Comparison of ENCODE assay signal across 13 mouse cellular contexts in the genomic region with DNA sequence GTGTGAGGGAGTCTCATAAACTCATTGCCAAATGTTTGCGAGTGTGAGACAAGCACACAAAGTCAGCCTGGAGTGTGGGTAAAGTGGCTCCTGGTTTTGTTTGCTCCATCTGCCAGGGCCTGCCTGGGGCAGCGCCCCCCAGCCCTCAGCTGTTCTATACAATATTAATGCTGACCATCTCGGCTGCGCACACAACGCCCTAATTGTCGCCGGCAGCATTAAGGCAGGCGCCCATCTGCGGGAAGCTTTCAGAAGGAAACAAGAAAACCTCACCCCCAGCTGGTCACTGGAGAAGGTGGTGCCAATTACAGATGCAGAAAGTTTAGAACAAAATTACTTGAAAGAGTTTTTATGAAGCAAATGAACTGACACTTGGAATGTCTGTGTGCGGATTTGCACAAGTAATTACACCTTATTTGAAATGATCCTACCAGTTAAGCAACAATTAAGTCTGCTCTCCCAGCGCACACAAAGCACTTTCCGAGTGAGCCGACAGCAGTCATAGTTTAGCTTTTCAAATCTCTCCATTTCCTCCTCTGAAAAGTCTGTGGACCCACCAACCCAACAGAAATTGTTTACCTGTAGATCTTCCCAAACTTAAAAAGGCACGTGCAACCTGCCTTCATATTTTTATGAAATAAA. TPM values are rescaled to one million over a fixed set of nuclear protein-coding genes. Genes with fewer than 3 reads are reported as not detected.
DNase-seq lines count a peak whose midpoint lies in the region; ATAC-seq and TF ChIP-seq lines count a peak whose summit lies in the region.
"Had no signal": no experiment of that assay in that cellular context is flagged by ENCODE, and none has a peak within 500 bp of the region (broad histone marks: within the 10 kb centered on the region; RNA-seq: fewer than 3 reads in every experiment).

No protein-coding gene starts in this region.

- no peak for ATAC-seq in embryonic facial prominence, embryonic 13.5 days (ENCODE audit: insufficient number of reproducible peaks, insufficient read depth, low FRiP score, low TSS enrichment, low read depth)
- peak; percentile 31; the same call in 1 of the 2 replicates for ATAC-seq in hindbrain, embryonic 11.5 days (ENCODE audit: low FRiP score)
- ATAC-seq in midbrain, embryonic 14.5 days (ENCODE audit: low FRiP score, low TSS enrichment): 0 out of 2 replicates have a peak, but pooled peaks have one; percentile 15
- no peak for ATAC-seq in erythroblast, adult 5-6 weeks (replicated peaks; ENCODE audit: low FRiP score, poor library complexity, severe bottlenecking)
- no peak for ATAC-seq in stomach, postnatal 0 days (ENCODE audit: low FRiP score, low TSS enrichment)

- TF ChIP-seq CTCF in stomach, postnatal 0 days (IDR thresholded peaks at IDR 0.05; ENCODE audit: low read depth): no peak

- DNase-seq in MN1 (ENCODE audit: low spot score): peak; percentile 42
- DNase-seq in hindbrain, embryonic 11.5 days (ENCODE audit: low spot score): peak; percentile 75
- peak; percentile 76 for DNase-seq in midbrain, embryonic 14.5 days
- no peak for DNase-seq in stomach, postnatal 0 days (ENCODE audit: low spot score)
- no peak for DNase-seq in layer of hippocampus, postnatal 14 days (ENCODE audit: low spot score in 2 of 2)
- no peak for DNase-seq in gastrocnemius, postnatal 25 days
- DNase-seq: gastrocnemius, adult 2 months; liver, embryonic 13.5 days had no signal

- TF ChIP-seq EP300 in stomach, postnatal 0 days (optimal IDR thresholded peaks at IDR 0.05): no peak

- WGBS in embryonic facial prominence, embryonic 13.5 days: 12% methylated on average over 14 of the region's 14 CpGs
- WGBS in hindbrain, embryonic 11.5 days: 15% methylated on average over 14 of the region's 14 CpGs
- WGBS in midbrain, embryonic 14.5 days: 4% methylated on average over 14 of the region's 14 CpGs
- 37% methylated on average over 14 of the region's 14 CpGs for WGBS in stomach, postnatal 0 days

- H3K4me2 ChIP-seq in embryonic facial prominence, embryonic 13.5 days: 0 out of 2 replicates have a peak overlapping the region, but pooled peaks have one; percentile 15
- peak overlapping the region; percentile 61 for H3K4me2 ChIP-seq in hindbrain, embryonic 11.5 days (replicated peaks; ENCODE audit: low read depth, low read length)
- H3K4me2 ChIP-seq in midbrain, embryonic 14.5 days (ENCODE audit: low read length): peak overlapping the region; percentile 76
- H3K4me2 ChIP-seq in stomach, postnatal 0 days (replicated peaks; ENCODE audit: low read depth): no peak overlapping the region
- H3K4me2 ChIP-seq: heart, embryonic 12.5 days; liver, embryonic 13.5 days had no signal

- H3K36me3 ChIP-seq in embryonic facial prominence, embryonic 13.5 days: no peaks in the 10 kb centered on the region
- no peaks in the 10 kb centered on the region for H3K36me3 ChIP-seq in hindbrain, embryonic 11.5 days (ENCODE audit: control insufficient read depth, insufficient read depth, low read length)
- no peaks in the 10 kb centered on the region for H3K36me3 ChIP-seq in midbrain, embryonic 14.5 days (ENCODE audit: control insufficient read depth, insufficient read depth, low read length)
- no peaks in the 10 kb centered on the region for H3K36me3 ChIP-seq in stomach, postnatal 0 days (ENCODE audit: control insufficient read depth, insufficient read depth, low read length)
- H3K36me3 ChIP-seq: heart, embryonic 12.5 days; liver, embryonic 13.5 days had no signal

- H3K27me3 ChIP-seq in embryonic facial prominence, embryonic 13.5 days: peaks cover 16% of the 10 kb centered on the region; the same call in 1 of the 2 replicates
- H3K27me3 ChIP-seq in hindbrain, embryonic 11.5 days (ENCODE audit: control insufficient read depth, insufficient read depth, low read length): no peaks in the 10 kb centered on the region
- no peaks in the 10 kb centered on the region for H3K27me3 ChIP-seq in midbrain, embryonic 14.5 days (ENCODE audit: control insufficient read depth, insufficient read depth, low read length)
- H3K27me3 ChIP-seq in stomach, postnatal 0 days (ENCODE audit: control insufficient read depth, insufficient read depth, low read length): no peaks in the 10 kb centered on the region

- H3K4me3 ChIP-seq in embryonic facial prominence, embryonic 13.5 days: no peak overlapping the region
- peak overlapping the region; percentile 42 for H3K4me3 ChIP-seq in hindbrain, embryonic 11.5 days (ENCODE audit: low read depth, low read length)
- H3K4me3 ChIP-seq in midbrain, embryonic 14.5 days (replicated peaks; ENCODE audit: low read depth, low read length): peak overlapping the region; percentile 57
- no peak overlapping the region for H3K4me3 ChIP-seq in stomach, postnatal 0 days (ENCODE audit: low read depth, low read length)
- H3K4me3 ChIP-seq: gastrocnemius, adult 2 months; heart, embryonic 12.5 days; liver, embryonic 13.5 days had no signal

- H3K9ac ChIP-seq in embryonic facial prominence, embryonic 13.5 days: no peak overlapping the region
- peak overlapping the region; percentile 68 for H3K9ac ChIP-seq in hindbrain, embryonic 11.5 days (ENCODE audit: low read depth, low read length)
- peak overlapping the region; percentile 52 for H3K9ac ChIP-seq in midbrain, embryonic 14.5 days (replicated peaks; ENCODE audit: low read length)
- H3K9ac ChIP-seq in stomach, postnatal 0 days (ENCODE audit: low read length): no peak overlapping the region
- H3K9ac ChIP-seq: heart, embryonic 12.5 days; liver, embryonic 13.5 days had no signal

- H3K4me1 ChIP-seq in embryonic facial prominence, embryonic 13.5 days: peaks cover 13% of the 10 kb centered on the region; the same call in 1 of the 2 replicates
- no peaks in the 10 kb centered on the region; the same call in 1 of the 2 replicates for H3K4me1 ChIP-seq in hindbrain, embryonic 11.5 days (replicated peaks; ENCODE audit: control insufficient read depth, insufficient read depth, low read length)
- peaks cover 63% of the 10 kb centered on the region for H3K4me1 ChIP-seq in midbrain, embryonic 14.5 days (ENCODE audit: control insufficient read depth, insufficient read depth, low read length)
- H3K4me1 ChIP-seq in stomach, postnatal 0 days (replicated peaks; ENCODE audit: control insufficient read depth, insufficient read depth): no peaks in the 10 kb centered on the region
- H3K4me1 ChIP-seq: heart, embryonic 12.5 days; liver, embryonic 13.5 days had no signal

- H3K9me3 ChIP-seq in embryonic facial prominence, embryonic 13.5 days: no peaks in the 10 kb centered on the region
- H3K9me3 ChIP-seq in hindbrain, embryonic 11.5 days (ENCODE audit: control insufficient read depth, low read length): no peaks in the 10 kb centered on the region
- H3K9me3 ChIP-seq in midbrain, embryonic 14.5 days (ENCODE audit: control insufficient read depth, low read length): no peaks in the 10 kb centered on the region
- no peaks in the 10 kb centered on the region for H3K9me3 ChIP-seq in stomach, postnatal 0 days (ENCODE audit: control insufficient read depth, low read length)
- H3K9me3 ChIP-seq: heart, embryonic 12.5 days; liver, embryonic 13.5 days had no signal

- no peak overlapping the region for H3K27ac ChIP-seq in embryonic facial prominence, embryonic 13.5 days
- peak overlapping the region; percentile 98 for H3K27ac ChIP-seq in hindbrain, embryonic 11.5 days (ENCODE audit: low read depth, low read length)
- H3K27ac ChIP-seq in midbrain, embryonic 14.5 days (replicated peaks; ENCODE audit: low read depth, low read length): peak overlapping the region; percentile 90
- no peak overlapping the region for H3K27ac ChIP-seq in stomach, postnatal 0 days (replicated peaks)
- H3K27ac ChIP-seq: gastrocnemius, adult 2 months; kidney, postnatal 0 days; liver, embryonic 13.5 days had no signal

RNA-seq across cellular contexts. Expression of gene Myt1, which starts 0.9 kb away (rescaled TPM):
- 0.77 and 0.79 TPM in 2 replicates for polyA plus RNA-seq in embryonic facial prominence, embryonic 13.5 days (2015; fragmentation: Nextera tagmentation; extraction: Ambion mirVana)
- 38.7 and 39.3 TPM in 2 replicates for polyA plus RNA-seq in hindbrain, embryonic 11.5 days (2014; fragmentation: Nextera tagmentation; extraction: Ambion mirVana)
- polyA plus RNA-seq in midbrain, embryonic 14.5 days (2014; fragmentation: Nextera tagmentation; extraction: Ambion mirVana): 21.2 and 31.3 TPM in 2 replicates
- not detected in 2 replicates for total RNA-seq in erythroblast, adult 5-6 weeks (2015; ENCODE audit: low replicate concordance)
- not detected in 2 replicates for total RNA-seq in erythroblast, adult 5-6 weeks (2017; ENCODE audit: low replicate concordance)
- 0.29 and 0.40 TPM in 2 replicates for polyA plus RNA-seq in stomach, postnatal 0 days (2015; fragmentation: Nextera tagmentation; extraction: Ambion mirVana)
- total RNA-seq in layer of hippocampus, postnatal 14 days (2021): 10 to 100 TPM; 39.5 to 42.7 TPM
- not detected for total RNA-seq in gastrocnemius, postnatal 25 days (2021)
- total RNA-seq: gastrocnemius, adult 2 months had no signal
- polyA plus RNA-seq: C2C12; kidney, postnatal 0 days; liver, embryonic 13.5 days had no signal

RNA-seq across cellular contexts. Expression of gene Oprl1, which starts 49.2 kb away (rescaled TPM):
- polyA plus RNA-seq in embryonic facial prominence, embryonic 13.5 days (2015; fragmentation: Nextera tagmentation; extraction: Ambion mirVana): 2.0 and 2.1 TPM in 2 replicates
- 21.6 and 24.3 TPM in 2 replicates for polyA plus RNA-seq in hindbrain, embryonic 11.5 days (2014; fragmentation: Nextera tagmentation; extraction: Ambion mirVana)
- polyA plus RNA-seq in midbrain, embryonic 14.5 days (2014; fragmentation: Nextera tagmentation; extraction: Ambion mirVana): 105 and 110 TPM in 2 replicates
- not detected in 2 replicates for total RNA-seq in erythroblast, adult 5-6 weeks (2015; ENCODE audit: low replicate concordance)
- 1.3 TPM in 1 of 2 replicates, not detected in the other for total RNA-seq in erythroblast, adult 5-6 weeks (2017; ENCODE audit: low replicate concordance)
- polyA plus RNA-seq in stomach, postnatal 0 days (2015; fragmentation: Nextera tagmentation; extraction: Ambion mirVana): 0.52 and 0.80 TPM in 2 replicates
- total RNA-seq in layer of hippocampus, postnatal 14 days (2021): 10 to 100 TPM; 52.9 to 54.1 TPM
- total RNA-seq in gastrocnemius, postnatal 25 days (2021): not detected
- total RNA-seq: gastrocnemius, adult 2 months had no signal
- polyA plus RNA-seq: C2C12 had no signal

Comparison
In these comparisons a context has a peak if more than half of its experiments do, and no peak if none do; other contexts are left out.
1. DNase-seq: peak in MN1 (single experiment), hindbrain, embryonic 11.5 days (single experiment) and midbrain, embryonic 14.5 days (single experiment); none in stomach, postnatal 0 days (single experiment), layer of hippocampus, postnatal 14 days (0 of 2) and gastrocnemius, postnatal 25 days (single experiment).
2. ATAC-seq: peak in hindbrain, embryonic 11.5 days (single experiment) and midbrain, embryonic 14.5 days (single experiment); none in embryonic facial prominence, embryonic 13.5 days (single experiment), erythroblast, adult 5-6 weeks (single experiment) and stomach, postnatal 0 days (single experiment).
3. H3K27ac ChIP-seq: peak in hindbrain, embryonic 11.5 days (single experiment) and midbrain, embryonic 14.5 days (single experiment); none in embryonic facial prominence, embryonic 13.5 days (single experiment) and stomach, postnatal 0 days (single experiment).
4. H3K4me3 ChIP-seq: peak in hindbrain, embryonic 11.5 days (single experiment) and midbrain, embryonic 14.5 days (single experiment); none in embryonic facial prominence, embryonic 13.5 days (single experiment) and stomach, postnatal 0 days (single experiment).
5. H3K9ac ChIP-seq: peak in hindbrain, embryonic 11.5 days (single experiment) and midbrain, embryonic 14.5 days (single experiment); none in embryonic facial prominence, embryonic 13.5 days (single experiment) and stomach, postnatal 0 days (single experiment).
6. RNA of gene Myt1, which starts 0.9 kb away (polyA plus RNA-seq): 38.7 to 39.3 TPM in hindbrain, embryonic 11.5 days and 21.2 to 31.3 TPM in midbrain, embryonic 14.5 days; 0.77 to 0.79 TPM in embryonic facial prominence, embryonic 13.5 days and 0.29 to 0.40 TPM in stomach, postnatal 0 days; every median in the first group is over 10 times any median in the second.